Mouse (Mus musculus) hindbrain, embryonic 14.5 days (tissue): ENCODE results near the gene Gm7138. TPM values are rescaled to one million over a fixed set of nuclear protein-coding genes. Genes with fewer than 3 reads are reported as not detected.

ENCODE experiments used
- polyA plus RNA-seq: library from polyadenylated mRNA; unstranded; fragments of >200 nt; fragmentation: Nextera tagmentation; extraction: Ambion mirVana; gene quantifications from 2 replicates; pipeline ENCODE4 v1.2.1, GENCODE M21; 2014

Gm7138 gene
- polyA plus RNA-seq, 1 experiment from 2014 or later: not detected

Other genes with a start within 250 kb of the Gm7138 start
- 0.99 and 1.1 TPM in 2 replicates for gene Itgb2, start 246.7 kb downstream of the Gm7138 start, polyA plus RNA-seq
- 79.9 and 80.2 TPM in 2 replicates for gene Pttg1ip, start 195.2 kb downstream of the Gm7138 start, polyA plus RNA-seq
- 235 and 260 TPM in 2 replicates for gene Sumo3, start 170.8 kb downstream of the Gm7138 start, polyA plus RNA-seq
- 3.8 and 5.1 TPM in 2 replicates for gene Gm49325, start 170.7 kb downstream of the Gm7138 start, polyA plus RNA-seq
- gene Ube2g2, start 154.7 kb downstream of the Gm7138 start, polyA plus RNA-seq: 54.1 and 54.7 TPM in 2 replicates
- 0.94 and 1.2 TPM in 2 replicates for gene Tspear, start 90.4 kb downstream of the Gm7138 start, polyA plus RNA-seq
- not detected in 2 replicates for gene Gm19402, start 86.2 kb downstream of the Gm7138 start, polyA plus RNA-seq
- not detected in 2 replicates for gene Gm9508, start 79.7 kb downstream of the Gm7138 start, polyA plus RNA-seq
- not detected in 2 replicates for gene Gm10272, start 70.3 kb downstream of the Gm7138 start, polyA plus RNA-seq
- gene Gm10024, start 65.5 kb downstream of the Gm7138 start, polyA plus RNA-seq: not detected in 2 replicates
- not detected in 2 replicates for gene Gm10142, start 61.1 kb downstream of the Gm7138 start, polyA plus RNA-seq
- gene Krtap12-1, start 56.3 kb downstream of the Gm7138 start, polyA plus RNA-seq: not detected in 2 replicates
- gene Gm10100, start 50.5 kb downstream of the Gm7138 start, polyA plus RNA-seq: not detected in 2 replicates
- gene Gm18596, start 34.3 kb downstream of the Gm7138 start, polyA plus RNA-seq: not detected in 2 replicates
- not detected in 2 replicates for gene Gm9736, start 25.6 kb downstream of the Gm7138 start, polyA plus RNA-seq
- gene Gm3233, start 17.3 kb downstream of the Gm7138 start, polyA plus RNA-seq: not detected in 2 replicates
- not detected in 2 replicates for gene Gm3238, start 5.6 kb downstream of the Gm7138 start, polyA plus RNA-seq
- gene Gm3250, start 5.6 kb upstream of the Gm7138 start, polyA plus RNA-seq: not detected in 2 replicates
- not detected in 2 replicates for gene Gm7137, start 11.3 kb upstream of the Gm7138 start, polyA plus RNA-seq
- not detected in 2 replicates for gene Gm9639, start 18.1 kb upstream of the Gm7138 start, polyA plus RNA-seq
- not detected in 2 replicates for gene Gm19668, start 22.2 kb upstream of the Gm7138 start, polyA plus RNA-seq
- not detected in 2 replicates for gene Gm9507, start 34.9 kb upstream of the Gm7138 start, polyA plus RNA-seq
- not detected in 2 replicates for gene Gm2696, start 37.7 kb upstream of the Gm7138 start, polyA plus RNA-seq
- not detected in 2 replicates for gene Krtap10-4, start 50.2 kb upstream of the Gm7138 start, polyA plus RNA-seq
- not detected in 2 replicates for gene Krtap10-10, start 59.0 kb upstream of the Gm7138 start, polyA plus RNA-seq
- not detected in 2 replicates for gene Gm36176, start 69.9 kb upstream of the Gm7138 start, polyA plus RNA-seq
- not detected in 2 replicates for gene Gm10318, start 75.9 kb upstream of the Gm7138 start, polyA plus RNA-seq
- gene Gm3285, start 85.0 kb upstream of the Gm7138 start, polyA plus RNA-seq: not detected in 2 replicates
- 19.6 and 20.3 TPM in 2 replicates for gene Lrrc3, start 125.6 kb upstream of the Gm7138 start, polyA plus RNA-seq
- 6.3 and 6.4 TPM in 2 replicates for gene Trpm2, start 193.6 kb upstream of the Gm7138 start, polyA plus RNA-seq
- 46.9 and 48.1 TPM in 2 replicates for gene 1810043G02Rik, start 201.6 kb upstream of the Gm7138 start, polyA plus RNA-seq
- 93.5 and 98.2 TPM in 2 replicates for gene Pfkl, start 233.1 kb upstream of the Gm7138 start, polyA plus RNA-seq